Comparison of ENCODE assay signal across 34 mouse cellular contexts in the genomic region with DNA sequence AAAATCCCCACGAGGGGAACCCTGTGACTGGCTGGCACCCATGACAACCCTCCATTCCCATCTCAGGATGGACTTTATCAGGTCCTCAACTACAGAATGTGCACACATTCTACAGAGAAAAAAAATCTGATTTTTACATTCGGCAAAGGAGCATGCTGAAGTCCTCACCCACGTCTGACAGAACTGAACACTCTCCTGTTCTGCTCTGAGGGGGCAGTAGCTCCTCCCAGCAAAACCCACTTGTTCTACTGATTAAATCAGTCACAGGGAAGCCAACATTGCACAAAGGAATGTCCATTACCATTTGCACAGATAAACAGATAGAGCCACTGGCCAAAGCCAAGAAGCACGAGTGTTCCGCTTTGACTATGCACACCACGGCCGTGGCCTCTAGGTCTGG. TPM values are rescaled to one million over a fixed set of nuclear protein-coding genes. Genes with fewer than 3 reads are reported as not detected.
DNase-seq lines count a peak whose midpoint lies in the region; ATAC-seq and TF ChIP-seq lines count a peak whose summit lies in the region.
"Had no signal": no experiment of that assay in that cellular context is flagged by ENCODE, and none has a peak within 500 bp of the region (broad histone marks: within the 10 kb centered on the region; RNA-seq: fewer than 3 reads in every experiment).

No protein-coding gene starts in this region.

- H3K9ac ChIP-seq in heart, embryonic 15.5 days = no peak overlapping the region
- H3K9ac ChIP-seq: embryonic facial prominence, embryonic 12.5 days; hindbrain, embryonic 13.5 days; limb, embryonic 15.5 days; liver, embryonic 13.5 days; midbrain, embryonic 12.5 days; neural tube, embryonic 12.5 days; stomach, embryonic 15.5 days had no signal

- 60% methylated on average over 7 of the region's 7 CpGs for WGBS in heart, embryonic 15.5 days

- H3K4me2 ChIP-seq in heart, embryonic 15.5 days = no peak overlapping the region
- H3K4me2 ChIP-seq: embryonic facial prominence, embryonic 12.5 days; hindbrain, embryonic 13.5 days; limb, embryonic 15.5 days; liver, embryonic 13.5 days; midbrain, embryonic 12.5 days; neural tube, embryonic 12.5 days; stomach, embryonic 15.5 days had no signal

- H3K4me1 ChIP-seq in heart, embryonic 15.5 days (replicated peaks) = peaks cover 53% of the 10 kb centered on the region
- H3K4me1 ChIP-seq: embryonic facial prominence, embryonic 12.5 days; hindbrain, embryonic 13.5 days; limb, embryonic 15.5 days; midbrain, embryonic 12.5 days; stomach, embryonic 15.5 days had no signal

- TF ChIP-seq CTCF in layer of hippocampus, adult 2 months (conservative IDR thresholded peaks at IDR 0.05) = no peak

- H3K27ac ChIP-seq in heart, embryonic 15.5 days = peak overlapping the region; percentile 8; the same call in 1 of the 2 replicates
- H3K27ac ChIP-seq in layer of hippocampus, adult 2 months = peak overlapping the region; percentile 88
- H3K27ac ChIP-seq: embryonic facial prominence, embryonic 12.5 days; hindbrain, embryonic 13.5 days; limb, embryonic 10.5 days; limb, embryonic 15.5 days; liver, embryonic 13.5 days; midbrain, embryonic 12.5 days; neural tube, embryonic 12.5 days; stomach, embryonic 15.5 days had no signal

- H3K27me3 ChIP-seq in heart, embryonic 15.5 days = no peaks in the 10 kb centered on the region
- H3K27me3 ChIP-seq: embryonic facial prominence, embryonic 12.5 days; hindbrain, embryonic 13.5 days; limb, embryonic 15.5 days; liver, embryonic 13.5 days; megakaryocyte, embryonic 14.5 days; midbrain, embryonic 12.5 days; neural tube, embryonic 12.5 days; stomach, embryonic 15.5 days had no signal

- H3K4me3 ChIP-seq in heart, embryonic 15.5 days = no peak overlapping the region
- no peak overlapping the region for H3K4me3 ChIP-seq in layer of hippocampus, adult 2 months
- H3K4me3 ChIP-seq: embryonic facial prominence, embryonic 12.5 days; hindbrain, embryonic 13.5 days; limb, embryonic 10.5 days; limb, embryonic 15.5 days; liver, embryonic 13.5 days; megakaryocyte, embryonic 14.5 days; midbrain, embryonic 12.5 days; myocyte; neural tube, embryonic 12.5 days; stomach, embryonic 15.5 days had no signal

- peak; percentile 34 to 54 for DNase-seq in frontal cortex, adult 2 months (ENCODE audit: extremely low spot score in 1 of 2, low spot score in 1 of 2)
- DNase-seq in frontal cortex, postnatal 10 days (ENCODE audit: low spot score in 2 of 2) = no peak
- no peak for DNase-seq in heart, postnatal 10 days
- peak in 1 of 2 experiments; percentile 38 for DNase-seq in layer of hippocampus, adult 2 months (ENCODE audit: low spot score in 2 of 2)
- DNase-seq in layer of hippocampus, postnatal 14 days (ENCODE audit: low spot score in 2 of 2) = no peak
- DNase-seq in brain, adult 2 months (ENCODE audit: low read depth, low spot score) = peak; percentile 78
- no peak for DNase-seq in urinary bladder, postnatal 25 days (ENCODE audit: low spot score)
- DNase-seq: adrenal gland, postnatal 10 days; cerebellum, adult 11 months; cerebellum, adult 9-10 months; cerebellum, postnatal 36 days; embryo, embryonic 11 days; gastrocnemius, postnatal 10 days; heart, postnatal 36 days; kidney, adult 11 months; kidney, postnatal 36 days; layer of hippocampus, postnatal 36 days; liver, embryonic 13.5 days; lung, adult 18-20 months; lung, postnatal 4 days; right cerebral cortex, postnatal 14 days had no signal

- H3K36me3 ChIP-seq in heart, embryonic 15.5 days = no peaks in the 10 kb centered on the region
- H3K36me3 ChIP-seq: embryonic facial prominence, embryonic 12.5 days; G1E; limb, embryonic 15.5 days; liver, embryonic 13.5 days; midbrain, embryonic 12.5 days; neural tube, embryonic 12.5 days; stomach, embryonic 15.5 days had no signal

- no peaks in the 10 kb centered on the region for H3K9me3 ChIP-seq in heart, embryonic 15.5 days (replicated peaks)
- H3K9me3 ChIP-seq: embryonic facial prominence, embryonic 12.5 days; hindbrain, embryonic 13.5 days; limb, embryonic 10.5 days; limb, embryonic 15.5 days; liver, embryonic 13.5 days; midbrain, embryonic 12.5 days; neural tube, embryonic 12.5 days; stomach, embryonic 15.5 days had no signal

- intact Hi-C loops in heart, postnatal 10 days (cut with DNase I) = no loop called here

- ATAC-seq in heart, embryonic 15.5 days (replicated peaks; ENCODE audit: insufficient number of reproducible peaks, insufficient read depth, low FRiP score, low read depth) = no peak
- ATAC-seq: forebrain, embryonic 14.5 days; lung, postnatal 0 days had no signal

RNA-seq across cellular contexts. Expression of a gene that starts 52.3 kb away (rescaled TPM):
- polyA plus RNA-seq in frontal cortex, adult 2 months (2012; rRNA removed) = 37.2 and 38.1 TPM in 2 replicates
- 54.8 and 66.2 TPM in 2 replicates for polyA plus RNA-seq in heart, embryonic 15.5 days (2015; fragmentation: Nextera tagmentation; extraction: Ambion mirVana)
- 100 to 1,000 TPM; 111 to 145 TPM for total RNA-seq in heart, postnatal 10 days (2021)
- total RNA-seq in layer of hippocampus, adult 2 months (2021) = 10 to 100 TPM; 71.8 to 75.3 TPM
- 10 to 100 TPM; 52.7 to 66.6 TPM for total RNA-seq in layer of hippocampus, postnatal 14 days (2021)
- polyA plus RNA-seq: G1E had no signal

Comparison
In these comparisons a context has a peak if more than half of its experiments do, and no peak if none do; other contexts are left out.
1. DNase-seq: peak in frontal cortex, adult 2 months (2 of 2) and brain, adult 2 months (single experiment); none in frontal cortex, postnatal 10 days (0 of 2), heart, postnatal 10 days (0 of 2), layer of hippocampus, postnatal 14 days (0 of 2) and urinary bladder, postnatal 25 days (single experiment).